Mouse (Mus musculus) heart, embryonic 10.5 days (tissue): Measurements from ENCODE around the gene Ccdc189. TPM values are rescaled to one million over a fixed set of nuclear protein-coding genes. Genes with fewer than 3 reads are reported as not detected.

Source experiments
- DNase-seq: peaks from one replicate; pipeline ENCODE4 v3.0.0-alpha.2; 2017; ENCODE audit warnings: low spot score
- H3K27ac ChIP-seq: fragments of 300-500 bp; sonication (generic); 2 replicates; pipeline ENCODE4 v1.5.1; 2016; ENCODE audit warnings: mild to moderate bottlenecking
- H3K27me3 ChIP-seq: fragments of 300-500 bp; sonication (generic); 2 replicates; pipeline ENCODE4 v1.6.1; 2016; ENCODE audit warnings: mild to moderate bottlenecking; ENCODE audit not compliant: poor library complexity, insufficient read depth, severe bottlenecking
- H3K36me3 ChIP-seq: fragments of 300-500 bp; sonication (generic); 2 replicates; pipeline ENCODE4 v1.6.1; 2016; ENCODE audit warnings: mild to moderate bottlenecking, moderate library complexity
- H3K4me1 ChIP-seq: fragments of 300-500 bp; sonication (generic); 2 replicates; pipeline ENCODE4 v1.6.1; 2016; ENCODE audit warnings: mild to moderate bottlenecking
- H3K4me3 ChIP-seq: fragments of 300-500 bp; sonication (generic); 2 replicates; pipeline ENCODE4 v1.5.1; 2016; ENCODE audit warnings: mild to moderate bottlenecking, moderate library complexity
- H3K9me3 ChIP-seq: fragments of 300-500 bp; sonication (generic); 2 replicates; pipeline ENCODE4 v1.6.1; 2016; ENCODE audit warnings: mild to moderate bottlenecking, moderate library complexity
- WGBS: fragments of 180-500 bp; shearing (Covaris S2); methylation state at CpG from one replicate; pipeline ENCODE4 v1.1.7; 2016; 5-methylcytosine and 5-hydroxymethylcytosine counted together
- polyA plus RNA-seq: library from polyadenylated mRNA; unstranded; fragments of >200 nt; fragmentation: Nextera tagmentation; extraction: Ambion mirVana; gene quantifications from 2 replicates; pipeline ENCODE4 v1.2.1, GENCODE M21; 2016

Ccdc189 gene
- polyA plus RNA-seq, 1 experiment from 2014 or later, result 9.5 TPM

GRCm38 (mm10) chr7:127587196-127587595 lies 1.2 kb downstream of the Ccdc189 start:
- peak overlapping the region; percentile 85 for H3K4me3 ChIP-seq
- H3K9me3 ChIP-seq, result no peaks in the 10 kb centered on the region
- WGBS, result 65% methylated on average over 5 of the region's 5 CpGs
- H3K36me3 ChIP-seq, result peaks cover 63% of the 10 kb centered on the region
- no peaks in the 10 kb centered on the region for H3K27me3 ChIP-seq
- H3K27ac ChIP-seq, result peak overlapping the region; percentile 92; the same call in 1 of the 2 replicates
- H3K4me1 ChIP-seq, result peaks cover 29% of the 10 kb centered on the region
- DNase-seq, result no peak

GRCm38 (mm10) chr7:127586149-127586548 lies 2.2 kb downstream of the Ccdc189 start:
- peaks cover 29% of the 10 kb centered on the region for H3K4me1 ChIP-seq
- DNase-seq, result no peak
- WGBS, result 66% methylated on average over 6 of the region's 6 CpGs
- peaks cover 62% of the 10 kb centered on the region for H3K36me3 ChIP-seq
- H3K9me3 ChIP-seq, result no peaks in the 10 kb centered on the region
- H3K27ac ChIP-seq, result no peak overlapping the region
- no peaks in the 10 kb centered on the region for H3K27me3 ChIP-seq
- H3K4me3 ChIP-seq, result no peak overlapping the region

GRCm38 (mm10) chr7:127585031-127585430 lies 3.4 kb downstream of the Ccdc189 start:
- peaks cover 61% of the 10 kb centered on the region for H3K36me3 ChIP-seq
- peaks cover 25% of the 10 kb centered on the region for H3K4me1 ChIP-seq
- H3K9me3 ChIP-seq, result no peaks in the 10 kb centered on the region
- WGBS, result 89% methylated on average over 7 of the region's 7 CpGs
- H3K4me3 ChIP-seq, result no peak overlapping the region
- no peak for DNase-seq
- no peak overlapping the region for H3K27ac ChIP-seq
- H3K27me3 ChIP-seq, result no peaks in the 10 kb centered on the region

GRCm38 (mm10) chr7:127583260-127583659 lies 5.1 kb downstream of the Ccdc189 start:
- Histone ChIP-seq H3K9me3 (no peaks in the 10 kb centered on the region), H3K4me1 (peaks cover 15% of the 10 kb centered on the region), H3K36me3 (peaks cover 70% of the 10 kb centered on the region), H3K4me3 (no peak overlapping the region), H3K27me3 (no peaks in the 10 kb centered on the region), H3K27ac (no peak overlapping the region)
- DNase-seq, result no peak
- 90% methylated on average over 6 of the region's 6 CpGs for WGBS

- Histone ChIP-seq H3K36me3 (peaks cover 34% of the 10 kb centered on the region), H3K4me1 (peaks cover 19% of the 10 kb centered on the region), H3K9me3 (no peaks in the 10 kb centered on the region), H3K27ac (peak overlapping the region; percentile 92), H3K27me3 (no peaks in the 10 kb centered on the region), H3K4me3 (peak overlapping the region; percentile 96)
- 24% methylated on average over 7 of the region's 7 CpGs for WGBS
- no peak for DNase-seq
Observed at GRCm38 (mm10) chr7:127574115-127574514, 14.3 kb downstream of the Ccdc189 start.

- DNase-seq, result peak; percentile 74
- Histone ChIP-seq H3K36me3 (peaks cover 34% of the 10 kb centered on the region), H3K4me3 (peak overlapping the region; percentile 96), H3K9me3 (no peaks in the 10 kb centered on the region), H3K27me3 (no peaks in the 10 kb centered on the region), H3K27ac (peak overlapping the region; percentile 92), H3K4me1 (peaks cover 19% of the 10 kb centered on the region)
- under 1% methylated on average over 27 of the region's 28 CpGs for WGBS
Observed at GRCm38 (mm10) chr7:127573503-127574008, 14.8 kb downstream of the Ccdc189 start.

GRCm38 (mm10) chr7:127572895-127573471 lies 15.4 kb downstream of the Ccdc189 start, which contains the start of gene Phkg2:
Gene Phkg2 (plus strand): TSS chr7:127573340.
- WGBS, result under 1% methylated on average over 17 of the region's 17 CpGs
- Histone ChIP-seq H3K27ac (peak within 1 kb of the TSS; percentile 92), H3K4me3 (peak within 1 kb of the TSS; percentile 96), H3K36me3 (peaks cover 29% of the 10 kb centered on the region), H3K9me3 (no peaks in the 10 kb centered on the region), H3K27me3 (no peaks in the 10 kb centered on the region), H3K4me1 (peaks cover 19% of the 10 kb centered on the region)
- DNase-seq, result peak; percentile 99

- DNase-seq, result no peak
- Histone ChIP-seq H3K36me3 (peaks cover 69% of the 10 kb centered on the region), H3K27me3 (no peaks in the 10 kb centered on the region), H3K4me1 (peaks cover 5% of the 10 kb centered on the region; the same call in 1 of the 2 replicates), H3K27ac (no peak overlapping the region), H3K4me3 (no peak overlapping the region), H3K9me3 (no peaks in the 10 kb centered on the region)
- WGBS, result 87% methylated on average over 6 of the region's 6 CpGs
Observed at GRCm38 (mm10) chr7:127564381-127565150, 23.8 kb downstream of the Ccdc189 start.

- no peaks in the 10 kb centered on the region for H3K9me3 ChIP-seq
Observed at GRCm38 (mm10) chr7:127561340-127561858, 27.0 kb downstream of the Ccdc189 start, which contains the start of gene Tmem265. Gene Tmem265 (plus strand): TSS chr7:127561390.

GRCm38 (mm10) chr7:127560580-127560979 lies 27.8 kb downstream of the Ccdc189 start:
- Histone ChIP-seq H3K9me3 (no peaks in the 10 kb centered on the region), H3K4me1 (peaks cover 5% of the 10 kb centered on the region; the same call in 1 of the 2 replicates), H3K27ac (no peak overlapping the region), H3K36me3 (peaks cover 83% of the 10 kb centered on the region), H3K4me3 (no peak overlapping the region), H3K27me3 (no peaks in the 10 kb centered on the region)
- no peak for DNase-seq
- 94% methylated on average over 11 of the region's 11 CpGs for WGBS

More at GRCm38 (mm10) chr7:127561340-127561858, 27.0 kb downstream of the Ccdc189 start, which contains the start of gene Tmem265:
- no peak for DNase-seq
- peaks cover 5% of the 10 kb centered on the region; the same call in 1 of the 2 replicates for H3K4me1 ChIP-seq
- H3K27ac ChIP-seq, result no peak within 1 kb of the TSS
- no peak within 1 kb of the TSS for H3K4me3 ChIP-seq
- peaks cover 82% of the 10 kb centered on the region for H3K36me3 ChIP-seq
- WGBS, result 91% methylated on average over 5 of the region's 5 CpGs
- no peaks in the 10 kb centered on the region for H3K27me3 ChIP-seq

GRCm38 (mm10) chr7:127551558-127551957 lies 36.8 kb downstream of the Ccdc189 start:
- Histone ChIP-seq H3K36me3 (peaks cover 87% of the 10 kb centered on the region), H3K4me1 (no peaks in the 10 kb centered on the region), H3K27me3 (no peaks in the 10 kb centered on the region), H3K9me3 (no peaks in the 10 kb centered on the region), H3K27ac (no peak overlapping the region), H3K4me3 (no peak overlapping the region)
- WGBS, result 96% methylated on average over 8 of the region's 8 CpGs
- no peak for DNase-seq

- Histone ChIP-seq H3K9me3 (no peaks in the 10 kb centered on the region), H3K36me3 (peaks cover 87% of the 10 kb centered on the region), H3K4me1 (no peaks in the 10 kb centered on the region), H3K27me3 (no peaks in the 10 kb centered on the region), H3K27ac (no peak overlapping the region), H3K4me3 (no peak overlapping the region)
- 92% methylated on average over 15 of the region's 15 CpGs for WGBS
- DNase-seq, result no peak
Observed at GRCm38 (mm10) chr7:127549116-127549835, 39.1 kb downstream of the Ccdc189 start.
